Mouse (Mus musculus) adrenal gland, adult 8-10 months (tissue): ENCODE results near the gene Daxx. TPM values are rescaled to one million over a fixed set of nuclear protein-coding genes. Genes with fewer than 3 reads are reported as not detected.
"Not testable (repeated sequence)": the region's sequence is repeated elsewhere in the genome, so short reads cannot be mapped to it uniquely, and the experiment has no call there.

Experiments
- DNase-seq: peaks from one replicate; pipeline ENCODE4 v3.0.0; 2022
- total RNA-seq, 4 experiments: library from RNA; stranded (reverse); gene quantifications; 2 replicates each; pipeline ENCODE4 v1.2.4; 2022

The Daxx gene
- total RNA-seq, 4 experiments from 2014 or later = 30.2 to 36.2 (median 33.8) TPM

DNA sequence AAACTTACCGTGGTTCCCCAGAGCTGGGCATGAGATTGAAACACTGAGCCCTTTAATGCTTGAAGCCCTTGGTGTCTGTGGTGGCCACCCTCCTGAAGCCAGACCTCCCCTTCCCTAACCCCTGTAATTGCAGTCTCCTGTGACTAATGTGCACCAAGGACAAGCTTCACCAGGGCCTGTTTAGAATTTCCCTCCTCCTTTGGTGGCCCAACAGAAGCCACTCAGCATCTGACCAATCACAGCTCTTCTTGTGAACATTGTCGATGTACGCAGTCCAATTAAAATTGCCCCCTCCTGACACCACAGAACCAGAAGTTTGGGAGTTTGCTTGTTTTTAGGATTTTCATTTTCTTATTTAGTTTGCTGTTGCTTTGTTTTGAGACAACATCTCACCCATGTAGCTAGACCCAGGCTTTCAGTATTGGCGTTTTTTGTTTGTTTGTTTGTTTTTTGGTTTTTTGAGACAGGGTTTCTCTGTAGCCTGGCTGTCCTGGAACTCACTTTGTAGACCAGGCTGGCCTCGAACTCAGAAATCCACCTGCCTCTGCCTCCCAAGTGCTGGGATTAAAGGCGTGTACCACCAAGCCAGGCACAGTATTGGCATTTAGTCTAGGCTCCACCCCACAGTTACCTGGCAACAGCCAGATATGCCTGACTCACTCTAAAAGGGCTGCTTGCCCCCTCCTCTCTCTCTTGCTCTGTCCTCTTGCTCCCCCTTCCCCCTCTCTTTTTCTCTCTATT is 5.1 kb upstream of the Daxx start:
- DNase-seq = not testable (repeated sequence)

DNA sequence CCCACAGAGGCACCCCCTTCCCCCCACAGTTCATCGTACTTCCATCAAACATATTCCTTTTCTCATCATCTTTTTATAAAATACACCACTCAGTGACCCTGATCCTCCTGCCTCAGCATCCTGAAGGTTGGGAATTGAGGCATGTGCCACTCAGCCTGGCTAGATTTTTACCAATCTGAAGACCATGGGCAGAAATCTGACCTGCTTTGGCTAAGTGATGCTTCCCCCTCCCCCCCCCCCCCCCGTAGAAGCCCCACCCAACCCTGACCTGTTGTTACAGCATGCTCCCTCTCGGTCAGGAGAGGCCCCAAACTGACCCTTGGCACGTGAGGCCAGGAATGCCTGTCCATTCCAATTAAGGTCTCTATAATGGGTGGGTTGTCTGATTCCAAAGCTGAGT is 4.4 kb upstream of the Daxx start, which contains the start of gene Platr17:
Gene Platr17, plus strand, starts transcription at position 301 of the 400 bp plus-strand sequence.
- DNase-seq = not testable (repeated sequence)

DNA sequence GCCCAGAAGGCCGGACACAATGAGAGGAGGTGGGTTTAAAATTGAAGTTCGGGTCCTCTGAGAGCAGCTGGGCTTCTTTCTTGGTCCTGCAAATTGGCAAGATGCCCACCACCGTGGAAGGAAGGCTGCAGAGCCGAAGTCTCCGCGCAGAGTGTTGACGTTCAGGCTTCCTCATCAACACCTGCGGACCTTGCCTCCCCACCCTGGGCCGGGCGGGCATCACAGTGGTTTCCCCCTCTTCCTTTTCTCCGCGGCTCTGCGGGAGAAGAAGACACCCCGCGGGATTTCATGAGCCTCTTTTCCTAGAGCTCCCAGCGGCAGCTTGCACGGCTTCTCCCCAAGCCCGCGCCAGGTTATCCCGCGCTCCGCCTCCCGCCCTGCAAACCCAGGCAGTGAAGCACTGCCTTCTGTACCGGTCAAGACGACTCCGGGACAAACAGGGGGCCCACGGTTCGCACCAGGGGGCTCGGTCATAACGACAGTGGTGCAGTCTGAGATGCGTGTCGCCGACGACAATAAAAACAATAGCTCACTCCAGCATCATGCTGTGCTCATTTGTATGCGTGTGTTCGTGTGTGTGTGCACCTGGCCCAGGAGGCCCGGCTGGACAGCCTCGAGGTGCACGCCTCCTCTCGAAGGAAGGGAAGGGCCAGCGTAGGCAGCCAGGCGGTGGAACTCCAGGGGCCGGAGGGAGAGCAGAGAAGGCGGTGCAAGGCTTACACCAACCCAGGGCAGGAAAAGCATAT is 710 bp upstream of the Daxx start:
- no peak for DNase-seq

DNA sequence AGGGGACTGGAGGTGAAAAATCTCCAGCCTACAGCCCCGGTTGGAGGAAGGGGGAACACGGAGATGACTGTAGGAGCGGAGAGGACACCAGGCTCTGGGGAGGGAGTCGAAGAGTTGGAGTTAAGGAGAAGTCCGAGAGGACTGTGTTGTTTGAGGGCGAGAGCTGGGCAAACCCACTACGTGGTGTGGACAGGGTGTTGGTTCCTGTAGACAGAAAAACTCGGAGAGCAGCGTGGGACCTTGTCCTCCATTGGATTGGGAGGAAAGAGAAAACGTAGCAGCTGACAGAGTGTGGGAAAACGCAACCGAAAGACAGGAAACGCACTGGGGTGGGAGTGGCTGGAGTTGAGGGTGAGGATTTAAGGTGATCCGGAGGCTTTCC is 646 bp downstream of the Daxx start:
- peak; percentile 66 for DNase-seq

DNA sequence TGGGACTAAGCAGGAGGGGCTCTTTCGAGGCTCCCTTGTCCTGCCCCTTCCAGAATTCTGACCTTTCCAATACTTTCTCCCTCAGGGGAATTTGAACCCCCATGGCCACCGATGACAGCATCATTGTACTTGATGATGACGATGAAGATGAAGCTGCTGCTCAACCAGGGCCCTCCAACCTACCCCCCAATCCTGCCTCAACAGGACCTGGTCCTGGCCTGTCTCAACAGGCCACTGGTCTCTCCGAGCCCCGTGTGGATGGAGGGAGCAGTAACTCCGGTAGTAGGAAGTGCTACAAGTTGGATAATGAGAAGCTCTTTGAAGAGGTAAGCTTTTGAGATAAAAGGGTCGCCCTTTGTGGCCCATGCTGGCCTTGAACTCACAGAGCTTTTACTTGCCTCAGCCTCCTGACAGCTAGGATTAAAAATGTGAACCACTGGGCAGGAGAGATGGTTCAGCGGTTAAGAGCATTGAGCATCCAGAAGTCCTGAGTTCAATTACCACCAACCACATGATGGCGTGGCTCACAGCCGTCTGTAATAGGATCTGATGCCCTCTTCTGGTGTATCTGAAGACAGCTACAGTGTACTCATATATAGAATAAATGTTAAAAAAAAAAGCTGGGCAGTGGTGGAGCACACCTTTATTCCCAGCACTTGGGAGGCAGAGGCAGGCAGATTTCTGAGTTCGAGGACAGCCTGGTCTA is 1.3 kb downstream of the Daxx start:
- DNase-seq = no peak

DNA sequence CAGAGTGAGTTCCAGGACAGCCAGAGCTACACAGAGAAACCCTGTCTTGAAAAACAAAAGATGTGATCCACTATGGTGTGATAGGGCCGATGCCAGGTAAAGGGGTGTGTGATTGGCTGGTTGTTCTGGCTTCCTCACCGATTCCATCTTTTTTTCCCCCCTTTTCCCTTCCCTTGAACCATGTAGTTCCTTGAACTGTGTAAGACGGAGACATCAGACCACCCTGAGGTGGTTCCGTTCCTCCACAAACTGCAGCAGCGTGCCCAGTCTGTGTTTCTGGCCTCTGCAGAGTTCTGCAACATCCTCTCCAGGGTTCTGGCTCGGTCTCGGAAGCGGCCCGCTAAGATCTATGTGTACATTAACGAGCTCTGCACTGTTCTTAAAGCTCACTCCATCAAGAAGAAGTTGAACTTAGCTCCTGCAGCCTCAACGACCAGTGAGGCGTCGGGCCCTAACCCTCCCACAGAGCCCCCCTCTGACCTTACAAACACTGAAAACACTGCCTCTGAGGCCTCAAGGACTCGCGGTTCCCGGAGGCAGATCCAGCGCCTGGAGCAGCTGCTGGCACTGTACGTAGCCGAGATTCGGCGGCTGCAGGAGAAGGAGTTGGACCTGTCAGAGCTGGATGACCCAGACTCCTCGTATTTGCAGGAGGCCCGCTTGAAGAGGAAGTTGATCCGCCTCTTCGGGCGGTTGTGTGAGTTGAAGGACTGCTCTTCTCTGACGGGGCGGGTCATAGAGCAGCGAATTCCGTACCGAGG is 2.0 kb downstream of the Daxx start:
- DNase-seq = no peak

DNA sequence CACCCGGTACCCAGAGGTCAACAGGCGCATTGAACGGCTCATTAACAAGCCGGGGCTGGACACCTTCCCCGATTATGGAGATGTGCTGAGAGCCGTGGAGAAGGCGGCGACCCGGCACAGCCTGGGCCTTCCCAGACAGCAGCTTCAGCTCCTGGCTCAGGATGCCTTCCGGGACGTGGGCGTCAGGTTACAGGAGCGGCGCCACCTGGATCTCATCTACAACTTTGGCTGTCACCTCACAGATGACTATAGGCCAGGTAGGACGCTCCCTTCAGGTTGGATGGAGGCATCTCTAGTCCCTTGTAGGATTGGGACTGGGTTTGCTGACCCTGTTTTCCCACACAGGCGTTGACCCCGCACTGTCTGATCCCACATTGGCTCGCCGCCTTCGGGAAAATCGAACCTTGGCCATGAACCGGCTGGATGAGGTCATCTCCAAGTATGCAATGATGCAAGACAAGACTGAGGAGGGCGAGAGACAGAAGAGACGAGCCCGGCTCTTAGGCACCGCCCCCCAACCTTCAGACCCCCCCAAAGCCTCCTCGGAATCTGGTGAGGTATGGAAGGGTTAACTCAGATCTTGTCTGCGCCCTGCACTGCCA is 2.7 kb downstream of the Daxx start:
- DNase-seq = no peak

DNA sequence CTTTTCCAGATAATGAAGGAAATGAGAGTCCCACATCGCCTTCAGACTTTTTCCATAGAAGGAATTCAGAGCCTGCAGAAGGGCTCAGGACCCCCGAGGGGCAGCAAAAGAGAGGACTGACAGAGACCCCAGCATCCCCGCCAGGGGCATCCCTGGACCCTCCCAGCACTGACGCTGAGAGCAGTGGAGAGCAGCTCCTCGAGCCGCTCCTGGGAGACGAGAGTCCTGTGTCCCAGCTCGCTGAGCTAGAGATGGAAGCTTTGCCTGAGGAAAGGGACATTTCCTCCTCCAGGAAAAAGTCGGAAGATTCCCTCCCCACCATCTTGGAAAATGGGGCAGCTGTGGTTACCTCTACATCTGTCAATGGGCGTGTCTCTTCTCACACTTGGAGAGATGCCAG is 4.0 kb downstream of the Daxx start:
- DNase-seq = no peak

DNA sequence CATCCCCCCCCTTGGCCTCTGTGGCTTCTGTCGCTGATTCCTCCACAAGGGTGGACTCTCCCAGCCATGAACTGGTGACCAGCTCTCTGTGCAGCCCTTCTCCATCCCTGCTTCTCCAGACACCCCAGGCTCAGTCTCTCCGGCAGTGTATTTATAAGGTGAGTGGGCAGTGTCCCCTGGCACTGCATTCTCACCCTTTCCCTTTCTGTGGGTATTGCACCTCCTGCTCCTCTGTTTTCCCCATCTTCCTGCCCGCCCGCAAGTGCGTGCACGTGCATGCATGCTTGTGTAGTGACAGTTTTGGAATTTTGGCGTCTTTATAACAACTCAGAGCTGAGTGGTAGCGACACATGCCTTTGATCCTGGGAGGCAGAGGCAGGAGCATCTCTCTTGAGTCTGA is 4.7 kb downstream of the Daxx start:
- no peak for DNase-seq

DNA sequence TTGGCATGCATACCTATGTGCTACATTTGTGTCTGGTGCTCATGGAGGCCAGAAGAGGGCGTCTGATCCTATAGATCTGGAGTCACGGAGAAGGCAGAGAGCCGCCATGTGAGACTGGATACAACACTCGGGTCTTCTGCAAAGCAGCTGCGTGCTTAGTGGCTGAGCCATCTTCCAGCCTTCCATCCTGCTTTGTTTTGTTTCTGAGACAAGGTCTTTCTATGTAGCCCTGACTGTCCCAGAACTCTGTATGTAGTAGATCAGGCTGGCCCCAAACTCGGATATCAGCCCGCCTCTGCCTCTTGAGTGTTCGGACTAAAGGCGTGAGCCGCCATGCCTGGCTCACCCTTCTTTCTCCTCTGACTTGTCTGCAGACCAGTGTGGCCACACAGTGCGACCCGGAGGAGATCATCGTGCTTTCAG is 5.8 kb downstream of the Daxx start:
- DNase-seq = no peak

DNA sequence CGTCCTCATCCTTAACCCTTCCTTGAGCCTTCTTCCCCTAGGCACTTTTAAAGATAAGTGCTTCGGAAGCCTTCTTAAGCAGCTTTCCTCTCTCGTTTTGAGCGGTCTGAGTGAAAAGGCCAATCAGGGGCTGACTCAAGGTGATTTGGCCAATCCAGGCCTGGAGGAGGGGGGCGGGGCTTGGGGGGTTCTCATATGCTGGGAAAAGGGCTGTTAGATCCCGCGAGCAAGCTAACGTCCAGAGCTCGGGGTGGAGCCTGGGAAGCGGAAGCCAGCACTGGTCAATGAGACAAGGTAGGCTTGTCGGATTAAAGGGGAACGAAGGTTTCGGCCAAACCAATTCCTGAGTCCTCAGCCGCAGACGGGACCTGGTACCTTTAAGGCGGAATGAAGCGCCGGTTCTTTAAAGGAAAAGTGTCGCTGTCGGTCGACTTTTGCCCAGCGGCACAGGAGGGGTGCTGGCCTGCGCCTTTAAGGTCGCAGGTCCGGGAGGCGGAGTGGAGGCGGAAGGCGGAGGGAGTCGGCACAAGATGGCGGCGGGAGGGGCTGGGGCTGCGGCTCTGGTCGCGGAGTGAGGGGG is 6.5 kb downstream of the Daxx start, which contains the start of the genes Tapbp and Zbtb22:
Gene Tapbp, plus strand, starts transcription at position 229 of the 580 bp plus-strand sequence.
Gene Zbtb22, plus strand, starts transcription at position 234 of the 580 bp plus-strand sequence.
- peak; percentile 97 for DNase-seq

DNA sequence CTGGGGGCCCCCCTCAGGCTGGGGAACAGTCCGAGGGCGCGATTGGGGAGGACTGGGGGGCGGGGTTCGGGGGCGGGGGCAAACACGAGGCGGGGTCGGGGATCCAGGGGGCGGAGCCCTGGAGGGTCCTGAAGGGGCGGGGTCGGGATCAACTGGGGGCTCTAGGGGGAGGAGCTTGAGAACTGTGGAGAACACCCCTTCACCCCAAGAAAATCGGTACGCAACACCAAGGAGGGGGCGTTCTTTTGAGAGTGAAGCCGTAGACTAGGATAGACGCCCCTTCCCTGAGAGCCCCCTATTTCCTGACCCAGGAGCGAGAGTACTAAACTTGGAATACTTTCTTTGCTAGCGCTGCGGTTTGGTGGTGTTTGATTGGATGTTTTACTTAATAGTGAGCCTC is 7.1 kb downstream of the Daxx start:
- DNase-seq = no peak

DNA sequence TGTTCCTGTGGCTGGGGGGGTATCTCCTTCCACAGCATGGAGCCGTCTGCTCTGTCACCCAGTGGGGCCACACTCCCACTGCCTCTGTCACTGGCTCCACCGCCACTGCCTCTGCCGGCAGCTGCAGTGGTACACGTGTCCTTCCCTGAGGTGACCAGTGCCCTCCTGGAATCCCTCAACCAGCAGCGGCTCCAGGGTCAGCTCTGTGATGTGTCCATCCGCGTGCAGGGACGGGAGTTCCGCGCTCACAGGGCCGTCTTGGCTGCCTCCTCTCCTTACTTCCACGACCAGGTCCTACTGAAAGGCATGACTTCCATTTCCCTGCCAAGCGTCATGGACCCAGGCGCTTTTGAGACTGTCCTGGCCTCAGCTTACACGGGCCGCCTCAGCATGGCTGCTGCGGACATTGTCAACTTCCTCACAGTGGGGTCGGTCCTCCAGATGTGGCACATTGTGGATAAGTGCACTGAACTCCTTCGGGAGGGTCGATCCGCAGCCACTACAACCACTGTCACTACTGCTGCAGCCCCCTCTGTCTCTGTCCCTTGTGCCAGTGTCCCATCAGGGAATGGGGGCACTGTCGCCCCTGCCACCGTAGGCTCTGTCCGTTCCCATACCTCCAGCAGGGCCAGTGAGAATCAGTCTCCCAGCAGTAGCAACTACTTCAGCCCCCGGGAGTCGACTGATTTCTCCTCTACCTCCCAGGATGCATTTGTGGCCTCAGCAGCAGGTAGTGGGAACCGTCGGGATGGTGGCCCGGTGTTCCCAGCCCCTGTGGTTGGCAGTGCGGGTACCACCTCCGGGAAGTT is 7.8 kb downstream of the Daxx start:
- DNase-seq = peak; percentile 55

DNA sequence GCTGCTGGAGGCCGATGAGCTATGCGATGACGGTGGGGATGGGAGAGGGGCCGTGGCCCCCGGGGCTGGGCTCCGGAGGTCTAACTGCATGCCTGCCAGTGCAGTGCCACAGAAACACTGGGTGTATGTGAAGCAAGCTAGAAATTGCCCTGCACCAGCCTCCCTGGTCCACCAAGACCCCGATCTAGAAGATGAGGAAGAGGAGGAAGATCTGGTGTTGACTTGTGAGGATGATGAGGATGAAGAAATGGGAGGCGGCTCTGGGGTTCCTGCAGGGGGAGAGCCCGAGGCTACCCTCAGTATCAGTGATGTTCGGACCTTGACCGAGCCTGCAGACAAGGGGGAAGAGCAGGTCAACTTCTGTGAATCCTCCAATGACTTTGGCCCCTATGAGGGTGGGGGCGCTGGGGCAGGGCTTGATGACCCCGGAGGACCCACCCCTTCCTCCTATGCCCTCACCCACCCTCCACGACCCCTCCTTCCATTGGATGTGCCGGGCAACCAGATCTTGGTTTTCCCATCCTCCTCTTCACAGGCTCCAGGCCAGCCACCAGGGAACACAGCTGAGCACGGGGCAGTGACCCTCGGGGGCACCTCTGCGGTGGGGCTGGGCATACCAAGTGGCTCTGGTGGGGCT is 8.6 kb downstream of the Daxx start:
- DNase-seq = no peak

DNA sequence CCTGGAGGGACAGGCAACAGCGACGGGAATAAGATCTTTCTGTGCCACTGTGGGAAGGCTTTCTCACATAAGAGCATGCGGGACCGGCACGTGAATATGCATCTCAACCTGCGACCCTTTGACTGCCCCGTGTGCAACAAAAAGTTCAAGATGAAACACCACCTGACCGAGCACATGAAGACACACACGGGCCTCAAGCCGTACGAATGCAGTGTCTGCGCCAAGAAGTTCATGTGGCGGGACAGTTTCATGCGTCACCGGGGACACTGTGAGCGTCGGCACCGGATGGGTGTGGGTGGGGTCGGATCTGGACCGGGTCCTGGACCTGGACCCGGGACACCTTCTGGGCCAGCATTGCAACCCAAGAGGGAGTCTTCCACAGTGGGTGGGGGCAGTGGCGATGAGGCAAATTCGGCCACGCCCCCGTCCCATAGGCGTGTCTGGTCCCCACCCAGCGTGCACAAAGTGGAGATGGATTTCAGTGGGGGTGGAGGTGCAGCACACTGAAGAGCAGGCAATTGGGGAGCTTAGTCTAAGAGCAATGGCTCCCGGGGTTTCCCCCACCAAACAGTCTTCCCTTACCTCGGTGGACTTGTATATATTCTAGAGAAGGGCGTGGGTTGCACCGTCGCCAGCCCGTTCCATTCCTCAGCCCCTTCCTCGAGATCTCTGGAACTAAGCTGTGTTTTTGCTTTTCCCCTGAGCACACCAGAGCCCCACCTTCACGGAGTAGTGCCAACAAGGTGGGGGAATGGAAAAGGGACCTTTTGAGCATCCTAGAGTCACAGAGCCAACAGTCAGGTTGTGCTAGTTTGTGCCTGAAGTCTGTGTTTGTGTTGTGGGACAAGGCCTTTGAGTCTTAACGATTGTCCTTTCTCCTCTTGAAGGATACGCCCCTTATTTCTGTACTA is 9.3 kb downstream of the Daxx start:
- no peak for DNase-seq

DNA sequence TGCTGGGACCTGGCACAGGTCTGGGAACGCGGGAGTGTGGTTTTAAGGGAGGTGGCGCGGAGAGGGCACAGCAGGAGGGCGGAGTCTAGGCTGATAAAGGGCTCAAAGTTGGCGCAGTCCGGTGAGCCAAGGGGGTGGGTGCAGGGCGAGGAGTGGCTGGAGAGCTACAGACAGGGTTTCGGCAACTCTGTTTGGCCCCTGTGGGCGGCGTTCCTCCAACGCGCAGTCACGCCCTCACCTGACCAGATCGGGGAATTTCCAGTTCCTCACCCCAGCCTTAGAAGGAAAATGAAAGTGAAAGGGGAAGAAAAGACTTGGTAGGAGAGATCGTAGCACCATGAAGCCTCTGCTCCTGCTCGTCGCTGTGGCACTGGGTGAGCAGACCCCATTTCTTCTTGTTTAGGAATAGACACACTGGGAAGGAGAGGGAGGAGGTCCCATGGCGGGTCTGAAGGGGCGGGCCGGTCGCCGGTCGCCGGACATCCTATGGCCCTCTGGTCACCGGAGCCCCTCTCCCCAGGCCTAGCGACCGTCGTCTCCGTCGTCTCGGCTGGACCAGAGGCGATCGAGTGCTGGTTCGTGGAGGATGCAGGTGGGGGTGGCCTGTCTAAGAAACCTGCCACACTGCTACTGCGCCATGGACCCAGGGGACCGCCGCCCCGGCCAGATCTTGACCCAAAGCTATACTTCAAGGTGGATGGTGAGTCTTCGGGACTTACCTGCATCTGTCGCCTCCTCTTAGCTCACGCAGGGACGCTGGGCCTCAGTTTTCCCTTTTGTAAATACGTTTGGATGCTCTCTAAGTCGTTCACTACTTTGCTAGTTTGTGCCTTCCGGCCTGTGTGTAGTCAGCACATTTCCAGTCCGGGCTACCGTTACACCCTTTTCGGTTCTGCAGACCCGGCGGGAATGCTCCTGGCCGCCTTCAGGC is 10.4 kb downstream of the Daxx start:
- DNase-seq = peak; percentile 90

DNA sequence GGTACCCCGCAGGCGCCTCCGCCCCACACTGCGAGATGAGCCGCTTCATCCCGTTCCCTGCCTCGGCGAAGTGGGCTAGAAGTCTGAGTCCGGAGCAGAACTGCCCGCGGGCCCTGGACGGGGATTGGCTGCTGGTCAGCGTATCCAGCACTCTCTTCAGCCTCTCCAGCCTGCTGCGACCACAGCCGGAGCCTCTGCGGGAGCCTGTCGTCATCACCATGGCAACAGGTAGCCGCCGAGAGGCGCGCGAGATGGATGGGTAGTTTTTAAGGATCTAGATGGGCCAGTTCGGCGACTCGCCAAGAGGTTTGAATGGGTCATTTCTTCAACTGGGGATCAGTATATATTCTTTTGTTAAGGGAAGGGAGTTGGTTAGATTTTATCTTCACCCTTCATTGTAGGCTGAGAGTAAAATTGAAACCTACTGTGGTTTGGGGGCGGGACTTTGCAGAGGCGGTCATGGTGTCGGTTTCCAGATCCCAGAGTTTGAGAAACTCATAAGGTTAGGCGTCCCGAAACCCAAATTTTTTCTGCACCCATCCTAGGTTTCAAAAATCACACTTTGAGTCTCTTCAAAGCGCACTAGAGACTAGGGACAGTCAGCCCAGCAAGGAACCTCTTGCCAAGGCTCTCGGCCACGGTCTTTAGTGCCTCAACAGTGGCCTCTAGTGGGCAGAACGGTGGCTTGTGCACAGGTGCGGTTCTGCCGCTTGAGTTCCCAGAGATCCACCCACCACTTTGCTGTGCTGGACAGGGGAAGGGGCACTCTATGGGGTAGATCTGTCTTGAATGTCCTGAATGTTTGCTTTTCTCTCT is 11.3 kb downstream of the Daxx start:
- DNase-seq = peak; percentile 79
